Mouse (Mus musculus) spleen, adult 2 months (tissue): Measurements from ENCODE around the gene Nrl.

Experiments used
- CTCF ChIP-seq: fragments of 200-500 bp; IDR thresholded peaks from 2 replicates; pipeline ENCODE4 v1.5.1; 2011; ENCODE audit warnings: mild to moderate bottlenecking, inconsistent platforms; ENCODE audit not compliant: insufficient read depth, insufficient read length, insufficient replicate concordance; ENCODE audit errors: extremely low read depth
- POLR2A ChIP-seq: fragments of 200-500 bp; IDR thresholded peaks from 2 replicates; pipeline ENCODE4 v1.6.1; 2011; ENCODE audit warnings: low read depth, low read length, inconsistent platforms

- TF ChIP-seq POLR2A (no peak), CTCF (peak; percentile 84; the same call in 1 of the 2 replicates)
Measured at GRCm38 (mm10) chr14:55557003-55557402, 32.2 kb upstream of the Nrl start.
